Mouse (Mus musculus): ENCODE measurements at regions not wholly inside any gene's neighbourhood (a gene's known extent, or its start where the extent isn't known, plus 50 kb on each side); places are given as distances from the start of the nearest gene placed in this dataset.

DNA sequence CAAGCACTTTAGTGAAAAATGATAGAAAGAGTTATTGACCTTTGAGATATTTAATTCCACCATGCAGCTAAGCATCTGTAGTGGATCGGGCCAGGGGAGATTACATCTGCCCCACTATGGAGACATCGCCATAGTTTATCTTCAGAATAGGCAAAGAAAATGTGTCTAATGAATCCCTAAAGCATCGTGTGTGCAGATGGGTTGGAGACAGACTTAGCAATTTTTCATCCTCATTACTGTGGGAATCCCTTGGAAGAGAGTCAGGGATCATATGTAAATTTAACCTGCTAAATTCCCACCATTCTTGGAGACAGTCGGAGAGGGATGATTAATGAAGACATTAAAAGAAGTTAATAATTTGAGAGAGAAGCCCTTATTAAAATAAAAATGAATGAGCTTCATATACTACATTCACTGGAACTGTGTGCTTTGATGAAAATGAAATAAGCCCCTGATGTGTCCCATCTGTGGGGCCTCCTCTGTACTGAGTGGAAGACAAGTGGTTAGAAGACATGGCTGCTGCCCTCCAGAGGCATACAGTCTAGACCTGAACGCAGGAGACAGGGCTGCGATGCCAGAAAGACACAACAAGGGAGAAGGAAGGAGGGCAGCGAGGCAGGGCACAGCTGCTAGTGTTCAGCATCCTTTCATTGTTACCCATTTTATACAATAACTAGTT is 1126.7 kb downstream of the Mrps31 start:
- 50% methylated on average over 7 of the region's 7 CpGs for WGBS
- no peak overlapping the region for H3K9ac ChIP-seq (ENCODE audit: low read depth, low read length)
- H3K36me3 ChIP-seq (ENCODE audit: control insufficient read depth, insufficient read depth, low read length), result no peaks in the 10 kb centered on the region
- ATAC-seq, result peak; percentile 85
- no peaks in the 10 kb centered on the region for H3K9me3 ChIP-seq (ENCODE audit: control insufficient read depth, low read length)
- H3K27me3 ChIP-seq (replicated peaks; ENCODE audit: control insufficient read depth, insufficient read depth, low read length), result no peaks in the 10 kb centered on the region
- H3K27ac ChIP-seq (ENCODE audit: low read depth, low read length), result no peak overlapping the region
- no peak overlapping the region for H3K4me3 ChIP-seq (ENCODE audit: low read length)
- no peak overlapping the region for H3K4me2 ChIP-seq (ENCODE audit: low read length)
- H3K4me1 ChIP-seq (ENCODE audit: control insufficient read depth, insufficient read depth, low read depth, low read length), result no peaks in the 10 kb centered on the region

DNA sequence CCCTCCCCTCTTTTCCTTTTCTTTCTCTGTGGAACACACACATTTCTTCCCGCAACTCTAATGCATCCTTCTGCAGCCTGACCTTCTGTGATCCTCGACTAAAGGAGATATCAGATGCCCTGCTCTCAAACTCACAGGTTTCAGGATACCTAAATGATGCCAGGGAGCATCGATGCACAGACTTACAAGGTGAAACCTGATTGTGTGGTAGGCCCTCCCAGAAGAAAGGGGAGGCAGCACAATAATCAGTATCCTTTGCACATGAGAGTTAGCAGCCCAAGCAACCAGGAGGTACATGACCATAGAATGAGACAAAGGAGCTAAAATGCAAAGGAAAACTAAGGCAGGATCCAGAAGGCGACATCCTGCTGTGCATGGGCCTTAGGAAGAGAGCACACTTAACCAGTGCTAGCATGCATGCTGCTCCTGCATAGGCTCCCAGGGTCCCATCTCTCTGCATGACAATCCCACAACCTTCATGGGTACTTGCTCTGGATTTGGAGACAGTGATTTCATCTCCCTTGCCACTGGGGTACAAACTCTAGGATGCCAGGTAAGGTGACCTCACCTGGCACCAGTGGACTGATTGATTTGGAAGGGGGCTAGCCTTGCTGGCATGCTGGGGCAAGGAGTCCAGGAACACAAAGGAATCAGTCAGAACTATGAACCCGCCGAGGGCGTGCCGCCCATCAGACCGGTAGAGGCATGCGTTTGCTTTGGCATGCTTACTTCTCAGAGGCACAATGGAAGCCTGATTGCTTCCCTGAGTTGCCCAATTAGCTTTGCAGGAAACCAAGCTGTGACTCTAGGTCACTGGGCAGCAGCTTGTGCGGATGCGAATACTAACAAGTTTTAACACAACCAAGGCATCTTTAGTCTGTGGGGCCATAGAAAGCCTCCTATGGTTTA is 1142.7 kb downstream of the Mrps31 start:
- no peak for ATAC-seq
- H3K4me1 ChIP-seq (ENCODE audit: control insufficient read depth, insufficient read depth, low read depth, low read length), result no peaks in the 10 kb centered on the region
- no peaks in the 10 kb centered on the region for H3K27me3 ChIP-seq (replicated peaks; ENCODE audit: control insufficient read depth, insufficient read depth, low read length)
- H3K27ac ChIP-seq (ENCODE audit: low read depth, low read length), result no peak overlapping the region
- H3K36me3 ChIP-seq (ENCODE audit: control insufficient read depth, insufficient read depth, low read length), result no peaks in the 10 kb centered on the region
- 57% methylated on average over 11 of the region's 12 CpGs for WGBS
- no peak overlapping the region for H3K4me3 ChIP-seq (ENCODE audit: low read length)
- H3K9ac ChIP-seq (ENCODE audit: low read depth, low read length), result no peak overlapping the region
- no peak overlapping the region for H3K4me2 ChIP-seq (ENCODE audit: low read length)
- H3K9me3 ChIP-seq (ENCODE audit: control insufficient read depth, low read length), result no peaks in the 10 kb centered on the region

DNA sequence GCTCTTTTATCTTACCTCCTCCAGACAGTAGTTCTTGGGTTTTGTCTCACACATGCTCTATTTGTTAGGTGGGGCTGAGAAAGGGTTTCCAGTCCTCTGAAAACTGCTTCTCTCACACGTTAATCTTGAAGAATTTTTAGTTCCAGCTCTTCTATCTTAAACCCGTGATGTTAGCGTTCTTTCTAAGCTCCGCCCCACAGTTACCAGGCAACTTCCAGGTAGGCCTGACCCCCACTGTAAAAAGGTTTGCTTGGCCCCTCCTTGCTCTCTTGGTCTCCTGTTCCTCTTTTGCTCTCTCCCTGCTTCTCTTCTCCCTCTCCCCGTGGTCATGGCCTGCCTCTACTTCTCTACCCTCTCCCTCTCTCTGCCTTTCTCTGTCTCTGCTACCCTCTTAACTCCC is 1149.7 kb downstream of the Mrps31 start:
- Histone ChIP-seq H3K4me1 (ENCODE audit: control insufficient read depth, insufficient read depth, low read depth, low read length) (peaks cover 14% of the 10 kb centered on the region), H3K4me3 (ENCODE audit: low read length) (no peak overlapping the region), H3K36me3 (ENCODE audit: control insufficient read depth, insufficient read depth, low read length) (no peaks in the 10 kb centered on the region), H3K9ac (ENCODE audit: low read depth, low read length) (no peak overlapping the region), H3K4me2 (ENCODE audit: low read length) (no peak overlapping the region), H3K9me3 (ENCODE audit: control insufficient read depth, low read length) (no peaks in the 10 kb centered on the region), H3K27me3 (replicated peaks; ENCODE audit: control insufficient read depth, insufficient read depth, low read length) (no peaks in the 10 kb centered on the region), H3K27ac (ENCODE audit: low read depth, low read length) (no peak overlapping the region)
- ATAC-seq, result no peak
- 83% methylated on average over 5 of the region's 5 CpGs for WGBS

DNA sequence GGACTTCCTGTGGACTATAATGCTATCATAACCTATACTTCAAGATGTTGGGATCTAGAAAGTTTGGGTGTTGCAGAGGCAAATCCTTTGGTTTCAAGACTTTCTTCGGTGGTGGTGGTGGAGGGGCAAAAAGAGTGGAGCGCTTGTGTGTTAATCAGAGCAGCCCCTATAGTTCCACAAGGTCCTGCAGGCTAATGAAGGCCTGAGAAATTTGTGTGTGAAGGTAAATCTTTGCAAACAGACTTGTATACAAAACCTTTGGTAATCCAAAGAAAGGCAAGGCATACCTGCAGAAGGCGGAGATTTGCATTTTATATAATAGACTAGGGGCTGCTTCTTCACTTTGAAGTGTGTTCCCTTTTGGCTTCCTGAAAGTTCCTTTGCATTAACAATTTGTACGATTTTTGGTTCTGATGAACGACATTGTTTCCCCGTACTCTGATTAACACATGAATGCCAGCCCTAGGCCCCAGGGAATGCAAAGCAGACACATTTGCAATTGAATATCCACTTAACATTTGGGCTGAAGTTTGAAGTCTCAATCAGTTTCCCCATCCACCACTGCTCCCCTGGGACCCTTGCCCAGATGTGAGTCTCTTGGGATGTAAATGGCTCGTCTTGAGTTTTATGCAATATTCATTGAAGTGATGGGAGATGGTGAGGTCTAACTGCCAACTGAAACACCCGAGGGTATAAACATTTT is 1150.7 kb downstream of the Mrps31 start:
- H3K9me3 ChIP-seq (ENCODE audit: control insufficient read depth, low read length), result no peaks in the 10 kb centered on the region
- H3K4me1 ChIP-seq (ENCODE audit: control insufficient read depth, insufficient read depth, low read depth, low read length), result peaks cover 14% of the 10 kb centered on the region
- H3K27me3 ChIP-seq (replicated peaks; ENCODE audit: control insufficient read depth, insufficient read depth, low read length), result no peaks in the 10 kb centered on the region
- WGBS, result 18% methylated on average over 8 of the region's 8 CpGs
- no peak overlapping the region for H3K27ac ChIP-seq (ENCODE audit: low read depth, low read length)
- no peak overlapping the region for H3K4me3 ChIP-seq (ENCODE audit: low read length)
- ATAC-seq, result no peak
- H3K4me2 ChIP-seq (ENCODE audit: low read length), result peak overlapping the region; percentile 6; the same call in 1 of the 2 replicates
- no peaks in the 10 kb centered on the region for H3K36me3 ChIP-seq (ENCODE audit: control insufficient read depth, insufficient read depth, low read length)
- H3K9ac ChIP-seq (ENCODE audit: low read depth, low read length), result no peak overlapping the region

DNA sequence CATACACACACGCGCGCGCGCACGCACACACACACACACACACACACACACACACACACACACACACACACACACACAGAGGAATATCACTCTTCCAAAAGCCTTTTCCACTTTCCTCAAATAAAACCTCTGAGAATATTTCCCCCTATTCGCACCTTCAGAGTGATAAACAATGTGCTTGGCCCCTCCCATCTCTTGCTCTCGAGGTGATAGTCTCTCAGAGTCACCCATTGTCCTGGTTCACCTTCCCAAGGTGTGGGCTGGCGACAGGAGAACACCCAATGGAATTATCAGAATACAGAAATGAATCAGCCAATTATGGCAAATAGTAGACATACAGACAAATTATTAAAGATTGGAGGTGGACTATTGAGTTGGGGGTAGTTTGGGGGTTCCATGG is 1151.3 kb downstream of the Mrps31 start:
- Histone ChIP-seq H3K4me1 (ENCODE audit: control insufficient read depth, insufficient read depth, low read depth, low read length) (peaks cover 14% of the 10 kb centered on the region), H3K36me3 (ENCODE audit: control insufficient read depth, insufficient read depth, low read length) (no peaks in the 10 kb centered on the region), H3K4me2 (ENCODE audit: low read length) (peak overlapping the region; percentile 55), H3K9me3 (ENCODE audit: control insufficient read depth, low read length) (no peaks in the 10 kb centered on the region), H3K27ac (ENCODE audit: low read depth, low read length) (no peak overlapping the region), H3K27me3 (replicated peaks; ENCODE audit: control insufficient read depth, insufficient read depth, low read length) (no peaks in the 10 kb centered on the region), H3K9ac (ENCODE audit: low read depth, low read length) (no peak overlapping the region), H3K4me3 (ENCODE audit: low read length) (no peak overlapping the region)
- no peak for ATAC-seq
- WGBS, result 26% methylated on average over 9 of the region's 9 CpGs

DNA sequence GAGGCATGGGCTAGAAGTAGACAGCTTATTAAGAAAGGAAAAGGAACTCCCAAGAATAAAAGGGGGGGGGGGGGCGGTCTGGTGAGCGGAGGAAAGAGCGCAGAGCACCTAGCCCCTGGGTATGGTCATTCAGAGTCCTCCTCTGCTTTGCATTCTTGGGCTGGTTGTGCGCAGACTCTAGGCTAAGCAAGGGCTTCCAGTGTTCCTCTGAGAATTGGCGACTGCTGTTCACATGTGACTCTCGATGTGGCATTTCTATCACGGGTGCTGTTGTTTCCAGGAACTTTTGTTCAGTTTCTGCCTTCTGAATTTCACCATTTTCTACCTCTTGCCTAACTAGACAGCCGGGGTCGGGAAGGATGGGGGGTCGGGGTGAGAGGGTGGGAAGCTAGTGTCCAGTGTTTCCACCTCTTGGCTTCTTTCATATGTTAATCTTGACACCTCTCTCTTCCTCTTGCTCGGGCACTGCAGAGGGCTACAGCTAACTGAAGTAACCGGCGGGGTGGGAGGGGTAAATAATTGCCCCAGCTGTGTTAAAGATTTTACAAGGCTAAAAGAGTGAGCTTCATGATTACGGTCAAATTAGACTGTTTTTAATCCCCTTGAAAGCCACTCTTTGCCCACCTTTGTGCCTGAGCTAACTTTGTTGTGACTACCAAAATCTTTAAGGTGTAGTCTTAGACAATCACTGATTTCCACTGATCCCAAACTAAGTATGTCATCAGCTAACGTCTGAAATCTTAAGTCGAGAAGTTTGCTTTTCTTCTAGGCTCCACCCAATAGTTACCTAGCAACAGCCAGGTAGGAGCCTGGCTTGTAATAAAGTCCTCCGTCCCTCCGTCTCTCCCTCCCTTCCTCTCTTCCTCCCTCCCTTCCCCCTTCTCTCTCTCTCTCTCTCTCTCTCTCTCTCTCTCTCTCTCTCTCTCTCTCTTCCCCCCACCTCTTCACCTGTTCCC is 1152.2 kb downstream of the Mrps31 start:
- Histone ChIP-seq H3K4me2 (ENCODE audit: low read length) (peak overlapping the region; percentile 55), H3K4me3 (ENCODE audit: low read length) (peak overlapping the region; percentile 26), H3K9me3 (ENCODE audit: control insufficient read depth, low read length) (no peaks in the 10 kb centered on the region), H3K27me3 (replicated peaks; ENCODE audit: control insufficient read depth, insufficient read depth, low read length) (no peaks in the 10 kb centered on the region), H3K36me3 (ENCODE audit: control insufficient read depth, insufficient read depth, low read length) (no peaks in the 10 kb centered on the region), H3K9ac (ENCODE audit: low read depth, low read length) (no peak overlapping the region; the same call in 1 of the 2 replicates), H3K27ac (ENCODE audit: low read depth, low read length) (no peak overlapping the region), H3K4me1 (ENCODE audit: control insufficient read depth, insufficient read depth, low read depth, low read length) (peaks cover 14% of the 10 kb centered on the region)
- peak; percentile 79 for ATAC-seq
- 6% methylated on average over 17 of the region's 18 CpGs for WGBS

DNA sequence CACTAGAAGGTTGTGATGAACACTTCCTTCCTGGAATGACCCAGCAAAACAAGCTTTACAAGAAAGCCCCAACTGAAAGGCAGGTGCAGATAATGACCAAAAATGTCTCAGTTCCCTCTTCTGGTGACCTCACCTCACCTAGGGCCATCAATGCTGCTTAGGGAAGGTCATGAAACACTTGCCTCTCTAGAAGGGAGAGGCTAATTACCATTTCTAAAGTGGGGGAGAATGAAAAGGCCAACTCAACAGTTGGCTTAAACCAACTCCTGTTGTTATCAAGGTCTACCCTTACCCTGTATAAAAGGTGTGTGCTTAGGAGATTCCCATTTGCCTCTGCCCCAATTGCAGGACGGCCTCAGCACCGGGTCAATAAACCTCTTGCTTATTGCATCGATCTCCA is 1156.7 kb downstream of the Mrps31 start:
- 87% methylated on average over 3 of the region's 3 CpGs for WGBS
- Histone ChIP-seq H3K36me3 (ENCODE audit: control insufficient read depth, insufficient read depth, low read length) (no peaks in the 10 kb centered on the region), H3K27ac (ENCODE audit: low read depth, low read length) (no peak overlapping the region), H3K9ac (ENCODE audit: low read depth, low read length) (no peak overlapping the region), H3K4me3 (ENCODE audit: low read length) (no peak overlapping the region), H3K4me2 (ENCODE audit: low read length) (no peak overlapping the region), H3K27me3 (replicated peaks; ENCODE audit: control insufficient read depth, insufficient read depth, low read length) (no peaks in the 10 kb centered on the region), H3K9me3 (ENCODE audit: control insufficient read depth, low read length) (no peaks in the 10 kb centered on the region), H3K4me1 (ENCODE audit: control insufficient read depth, insufficient read depth, low read depth, low read length) (peaks cover 6% of the 10 kb centered on the region; the same call in 1 of the 2 replicates)
- no peak for ATAC-seq

DNA sequence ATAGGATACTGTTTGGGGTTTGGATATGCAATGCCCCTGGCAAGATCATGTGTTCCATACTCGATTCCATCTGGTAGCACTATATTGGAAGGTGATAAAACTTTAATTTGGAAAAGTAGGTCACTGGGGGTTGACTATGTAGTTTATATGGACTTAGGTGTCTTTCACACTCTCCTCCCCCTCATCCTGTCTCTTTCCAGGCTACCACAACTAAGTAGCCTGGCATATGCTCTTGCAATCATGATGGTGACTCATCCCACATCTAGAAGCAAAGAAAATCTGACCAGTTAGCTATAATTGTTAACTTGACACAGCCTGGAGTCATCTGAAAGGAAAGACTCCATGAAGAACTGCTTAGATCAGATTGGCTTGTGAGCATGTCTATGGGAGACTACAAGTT is 1154.3 kb downstream of the Adam3 start:
- 79% methylated on average over 1 of the region's 1 CpGs for WGBS
- H3K36me3 ChIP-seq (ENCODE audit: control insufficient read depth, insufficient read depth, low read length), result no peaks in the 10 kb centered on the region
- no peak overlapping the region for H3K4me3 ChIP-seq (ENCODE audit: low read length)
- no peak overlapping the region for H3K4me2 ChIP-seq (ENCODE audit: low read length)
- no peak for ATAC-seq
- no peak overlapping the region for H3K27ac ChIP-seq (ENCODE audit: low read depth, low read length)
- H3K27me3 ChIP-seq (replicated peaks; ENCODE audit: control insufficient read depth, insufficient read depth, low read length), result no peaks in the 10 kb centered on the region
- no peaks in the 10 kb centered on the region for H3K4me1 ChIP-seq (ENCODE audit: control insufficient read depth, insufficient read depth, low read depth, low read length)
- H3K9ac ChIP-seq (ENCODE audit: low read depth, low read length), result no peak overlapping the region
- no peaks in the 10 kb centered on the region for H3K9me3 ChIP-seq (ENCODE audit: control insufficient read depth, low read length)
